Mouse (Mus musculus) midbrain, embryonic 10.5 days (tissue): ENCODE data around the gene Gm13078. TPM values are rescaled to one million over a fixed set of nuclear protein-coding genes. Genes with fewer than 3 reads are reported as not detected.

Experiments
- DNase-seq: peaks from one replicate; pipeline ENCODE4 v3.0.0-alpha.2; 2017; ENCODE audit warnings: low spot score
- H3K27ac ChIP-seq: fragments of 300-500 bp; sonication (generic); replicated peaks from 2 replicates; pipeline ENCODE4 v1.5.1; 2016; ENCODE audit warnings: mild to moderate bottlenecking
- H3K27me3 ChIP-seq: fragments of 300-500 bp; sonication (generic); 2 replicates; pipeline ENCODE4 v1.6.1; 2016; ENCODE audit warnings: low read depth, mild to moderate bottlenecking; ENCODE audit not compliant: poor library complexity, severe bottlenecking
- H3K36me3 ChIP-seq: fragments of 300-500 bp; sonication (generic); 2 replicates; pipeline ENCODE4 v1.6.1; 2016; ENCODE audit warnings: mild to moderate bottlenecking, moderate library complexity
- H3K4me1 ChIP-seq: fragments of 300-500 bp; sonication (generic); 2 replicates; pipeline ENCODE4 v1.6.1; 2016
- H3K4me3 ChIP-seq: fragments of 300-500 bp; sonication (generic); 2 replicates; pipeline ENCODE4 v1.5.1; 2016; ENCODE audit warnings: mild to moderate bottlenecking, moderate library complexity
- H3K9me3 ChIP-seq: fragments of 300-500 bp; sonication (generic); replicated peaks from 2 replicates; pipeline ENCODE4 v1.6.1; 2016; ENCODE audit warnings: mild to moderate bottlenecking
- whole genome bisulfite sequencing: fragments of 180-500 bp; shearing (Covaris S2); methylation state at CpG from one replicate; pipeline ENCODE4 v1.1.7; 2016; 5-methylcytosine and 5-hydroxymethylcytosine counted together
- polyA plus RNA-seq: library from polyadenylated mRNA; unstranded; fragments of >200 nt; fragmentation: Nextera tagmentation; extraction: Ambion mirVana; gene quantifications from 2 replicates; pipeline ENCODE4 v1.2.1, GENCODE M21; 2016

Gene Gm13078
- not detected in 2 replicates for polyA plus RNA-seq

DNA sequence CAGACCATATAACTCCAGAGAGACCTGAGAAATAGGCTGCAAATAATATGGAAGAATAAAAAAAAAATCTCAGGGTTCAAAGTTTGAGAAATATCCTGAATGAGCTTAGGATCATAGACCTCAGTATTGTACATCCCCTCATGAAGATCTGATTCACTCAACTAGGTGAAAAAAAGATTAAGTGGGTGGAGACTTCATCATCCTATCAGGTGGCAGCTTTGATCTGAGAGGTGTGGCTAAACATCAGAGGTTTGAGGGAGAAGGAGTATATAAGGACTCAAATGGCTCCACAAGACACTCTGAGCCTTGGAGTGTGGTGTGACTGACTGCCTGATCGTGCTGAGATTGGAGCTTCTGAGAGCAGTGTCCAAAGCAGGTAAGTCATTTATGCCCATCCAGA lies at the start of gene Gm13078:
Gene Gm13078 (plus strand): TSS at position 301 of the 400 bp plus-strand sequence.
- H3K27me3 ChIP-seq = no peaks in the 10 kb centered on the region
- no peak for DNase-seq
- no peaks in the 10 kb centered on the region for H3K36me3 ChIP-seq
- H3K4me1 ChIP-seq = no peaks in the 10 kb centered on the region
- WGBS = 100% methylated on average over 1 of the region's 1 CpGs
- H3K4me3 ChIP-seq = no peak within 1 kb of the TSS
- H3K9me3 ChIP-seq = peaks cover 75% of the 10 kb centered on the region
- H3K27ac ChIP-seq = no peak within 1 kb of the TSS

DNA sequence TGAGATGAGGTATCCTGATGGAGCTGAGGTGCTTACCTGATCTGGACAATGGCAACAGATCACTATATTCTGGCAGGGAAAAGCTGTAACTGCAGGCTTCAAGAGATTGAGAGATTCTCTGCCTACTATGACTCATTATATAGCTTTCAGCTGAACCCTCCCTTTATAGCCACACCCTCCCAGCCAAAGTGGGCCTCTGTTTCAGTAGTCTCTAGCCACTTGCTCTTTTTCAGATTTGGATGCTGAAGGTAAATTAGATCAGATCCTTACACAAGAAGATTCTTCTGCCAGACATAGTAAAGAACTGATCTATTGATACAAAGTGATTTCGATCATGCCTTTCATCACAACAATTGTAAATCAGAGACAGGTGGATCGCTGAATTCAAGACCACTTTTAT lies 16.6 kb upstream of the Gm13078 start, which contains the start of gene Gm13089:
Gene Gm13089 (minus strand): TSS at position 101 of the 400 bp plus-strand sequence.
- Histone ChIP-seq H3K27me3 (no peaks in the 10 kb centered on the region), H3K4me3 (no peak within 1 kb of the TSS), H3K9me3 (peaks cover 69% of the 10 kb centered on the region), H3K27ac (no peak within 1 kb of the TSS), H3K36me3 (no peaks in the 10 kb centered on the region), H3K4me1 (no peaks in the 10 kb centered on the region)
- no peak for DNase-seq
- WGBS = 87% methylated on average over 2 of the region's 2 CpGs

Other genes starting within 250 kb of the Gm13078 start
- gene Gm13043, start 208.1 kb upstream of the Gm13078 start, polyA plus RNA-seq = not detected in 2 replicates
- not detected in 2 replicates for gene Gm13040, start 183.5 kb upstream of the Gm13078 start, polyA plus RNA-seq
- gene BC080695, start 167.8 kb upstream of the Gm13078 start, polyA plus RNA-seq = not detected in 2 replicates
- not detected in 2 replicates for gene Gm13057, start 167.7 kb upstream of the Gm13078 start, polyA plus RNA-seq
- gene Gm13083, start 104.5 kb upstream of the Gm13078 start, polyA plus RNA-seq = not detected in 2 replicates
- gene Gm13088, start 62.2 kb upstream of the Gm13078 start, polyA plus RNA-seq = not detected in 2 replicates
- gene Gm13089, start 16.7 kb upstream of the Gm13078 start, polyA plus RNA-seq = not detected in 2 replicates
- gene Gm13023, start 69.9 kb downstream of the Gm13078 start, polyA plus RNA-seq = not detected in 2 replicates
- not detected in 2 replicates for gene Gm13084, start 96.6 kb downstream of the Gm13078 start, polyA plus RNA-seq
- gene Gm13103, start 127.0 kb downstream of the Gm13078 start, polyA plus RNA-seq = not detected in 2 replicates
- gene Pramef6, start 180.9 kb downstream of the Gm13078 start, polyA plus RNA-seq = not detected in 2 replicates
- not detected in 2 replicates for gene Pramef25, start 231.6 kb downstream of the Gm13078 start, polyA plus RNA-seq
- not detected in 2 replicates for gene Gm13101, start 247.5 kb downstream of the Gm13078 start, polyA plus RNA-seq